Mouse (Mus musculus) heart, adult 2 months (tissue): ENCODE measurements at regions not wholly inside any gene's neighbourhood (a gene's known extent, or its start where the extent isn't known, plus 50 kb on each side); places are given as distances from the start of the nearest gene placed in this dataset.
A peak's percentile ranks its signal among the peaks of the same experiment; 100 is the strongest.

Experiments used
- DNase-seq, 2 experiments: peaks; one replicate each; pipeline ENCODE4 v3.0.0; 2021
- H3K27ac ChIP-seq: fragments of 200-600 bp; 2 replicates; pipeline ENCODE4 v1.8.1; 2022
- H3K27me3 ChIP-seq: fragments of 200-500 bp; 2 replicates; pipeline ENCODE4 v1.6.1; 2012; ENCODE audit warnings: mild to moderate bottlenecking, low read length, inconsistent platforms, mixed read lengths; ENCODE audit not compliant: control insufficient read depth, insufficient read depth
- H3K36me3 ChIP-seq: fragments of 200-500 bp; 2 replicates; pipeline ENCODE4 v1.6.1; 2012; ENCODE audit warnings: low read length, inconsistent platforms; ENCODE audit not compliant: control insufficient read depth, insufficient read depth
- H3K4me1 ChIP-seq: fragments of 200-500 bp; 2 replicates; pipeline ENCODE4 v1.6.1; 2011; ENCODE audit warnings: low read length; ENCODE audit not compliant: control insufficient read depth, insufficient read depth
- H3K4me3 ChIP-seq: fragments of 200-600 bp; 2 replicates; pipeline ENCODE4 v1.8.1; 2022
- H3K79me2 ChIP-seq: fragments of 200-500 bp; replicated peaks from 2 replicates; pipeline ENCODE4 v1.6.1; 2012; ENCODE audit warnings: mild to moderate bottlenecking, inconsistent platforms, low read length, moderate library complexity, mixed read lengths; ENCODE audit not compliant: control insufficient read depth, insufficient read depth
- H3K9ac ChIP-seq: fragments of 200-500 bp; 2 replicates; pipeline ENCODE4 v1.6.1; 2012; ENCODE audit warnings: low read depth, mild to moderate bottlenecking, control low read depth, inconsistent platforms, low read length, mixed read lengths
- CTCF ChIP-seq: fragments of 200-600 bp; IDR thresholded peaks from 2 replicates; pipeline ENCODE4 v1.8.1; 2022; ENCODE audit warnings: antibody characterized with exemption, mild to moderate bottlenecking, moderate library complexity
- EP300 ChIP-seq: fragments of 200-500 bp; IDR thresholded peaks from 2 replicates; pipeline ENCODE4 v1.6.1; 2011; ENCODE audit warnings: low read depth, low read length, control low read depth; ENCODE audit not compliant: insufficient read depth
- POLR2A ChIP-seq: fragments of 200-500 bp; IDR thresholded peaks from 2 replicates; pipeline ENCODE4 v1.6.1; 2011; ENCODE audit warnings: mild to moderate bottlenecking, low read depth, low read length, control low read depth; ENCODE audit not compliant: insufficient read depth
- whole genome bisulfite sequencing: fragments of 180-500 bp; shearing (Covaris S2); methylation state at CpG from one replicate; pipeline ENCODE4 v1.1.7; 2018; 5-methylcytosine and 5-hydroxymethylcytosine counted together
- intact Hi-C: fragments of 180-260 bp; cut with DNase I; formaldehyde crosslinking; loops from one replicate; pipeline ENCODE4 v1.15.1; 2025

DNA sequence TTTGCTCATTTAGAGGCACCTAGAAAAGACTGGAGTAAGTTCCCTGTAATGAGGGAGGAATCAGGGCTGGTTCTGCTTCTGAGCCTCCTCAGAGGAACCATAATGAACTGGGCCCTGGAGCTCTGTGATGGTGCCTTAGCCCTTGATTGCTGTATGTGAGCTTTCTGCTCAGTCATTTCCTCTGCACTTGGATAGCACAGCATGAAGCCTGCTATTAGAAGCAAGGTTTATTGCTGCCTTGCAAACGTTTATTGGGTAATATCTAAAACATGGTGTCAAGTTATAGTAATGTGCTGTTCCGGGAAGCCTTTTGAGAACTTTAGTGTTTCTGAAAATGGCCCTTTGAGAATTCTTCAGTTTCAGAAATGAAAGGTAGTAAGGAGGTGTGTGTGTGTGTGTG, 201.5 kb downstream of the Lyplal1 start:
- Histone ChIP-seq H3K27me3 (no peaks in the 10 kb centered on the region), H3K36me3 (no peaks in the 10 kb centered on the region), H3K4me3 (no peak overlapping the region), H3K79me2 (no peaks in the 10 kb centered on the region), H3K4me1 (no peaks in the 10 kb centered on the region), H3K9ac (no peak overlapping the region), H3K27ac (no peak overlapping the region)
- 61% methylated on average over 2 of the region's 2 CpGs for WGBS
- DNase-seq = no peak
- no peak for TF ChIP-seq EP300
- no peak for TF ChIP-seq CTCF
- no peak for TF ChIP-seq POLR2A
- intact Hi-C loops = no loop called here

DNA sequence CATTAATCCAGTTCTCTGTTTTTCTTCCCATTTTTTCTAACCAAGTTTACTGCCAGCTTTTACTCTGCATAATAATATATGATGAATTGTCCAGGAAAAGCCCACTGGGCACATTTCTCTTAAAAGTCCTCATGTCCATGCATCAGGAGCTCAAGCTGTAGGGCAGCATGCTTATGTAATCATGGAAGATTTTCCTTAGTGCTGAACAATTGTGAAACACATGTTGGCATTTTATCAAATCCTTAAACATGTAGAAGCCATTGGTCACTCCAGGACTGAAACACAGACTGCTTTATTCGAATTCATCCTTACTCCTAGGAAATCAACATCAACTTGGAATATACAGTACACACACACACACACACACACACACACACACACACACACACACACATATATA, 198.4 kb downstream of the Lyplal1 start:
- no peak for TF ChIP-seq POLR2A
- TF ChIP-seq CTCF = no peak
- no peak for TF ChIP-seq EP300
- H3K36me3 ChIP-seq = no peaks in the 10 kb centered on the region
- H3K4me1 ChIP-seq = no peaks in the 10 kb centered on the region
- DNase-seq = no peak
- no peak overlapping the region for H3K9ac ChIP-seq
- 71% methylated on average over 1 of the region's 1 CpGs for WGBS
- no peaks in the 10 kb centered on the region for H3K79me2 ChIP-seq
- H3K27me3 ChIP-seq = no peaks in the 10 kb centered on the region
- H3K27ac ChIP-seq = no peak overlapping the region
- intact Hi-C loops = no loop called here
- no peak overlapping the region for H3K4me3 ChIP-seq

- H3K27ac ChIP-seq = no peak overlapping the region
- H3K79me2 ChIP-seq = no peaks in the 10 kb centered on the region
- H3K9ac ChIP-seq = no peak overlapping the region
- H3K27me3 ChIP-seq = no peaks in the 10 kb centered on the region
- no peaks in the 10 kb centered on the region for H3K36me3 ChIP-seq
- no peak overlapping the region for H3K4me3 ChIP-seq
- WGBS = 66% methylated on average over 2 of the region's 2 CpGs
- no peak for DNase-seq
- no peaks in the 10 kb centered on the region for H3K4me1 ChIP-seq
- intact Hi-C loops = no loop called here
- TF ChIP-seq POLR2A (no peak), EP300 (no peak), CTCF (no peak)
Measured at GRCm38 (mm10) chr1:185923723-185924122, 193.4 kb downstream of the Lyplal1 start.

- no peak overlapping the region for H3K9ac ChIP-seq
- TF ChIP-seq POLR2A (no peak), EP300 (no peak), CTCF (no peak)
- no peaks in the 10 kb centered on the region for H3K27me3 ChIP-seq
- no peaks in the 10 kb centered on the region for H3K79me2 ChIP-seq
- no peaks in the 10 kb centered on the region for H3K36me3 ChIP-seq
- no peak overlapping the region for H3K4me3 ChIP-seq
- intact Hi-C loops = no loop called here
- 30% methylated on average over 2 of the region's 2 CpGs for WGBS
- H3K27ac ChIP-seq = no peak overlapping the region
- no peaks in the 10 kb centered on the region for H3K4me1 ChIP-seq
- DNase-seq = no peak
Measured at GRCm38 (mm10) chr1:185929000-185929399, 188.1 kb downstream of the Lyplal1 start.

DNA sequence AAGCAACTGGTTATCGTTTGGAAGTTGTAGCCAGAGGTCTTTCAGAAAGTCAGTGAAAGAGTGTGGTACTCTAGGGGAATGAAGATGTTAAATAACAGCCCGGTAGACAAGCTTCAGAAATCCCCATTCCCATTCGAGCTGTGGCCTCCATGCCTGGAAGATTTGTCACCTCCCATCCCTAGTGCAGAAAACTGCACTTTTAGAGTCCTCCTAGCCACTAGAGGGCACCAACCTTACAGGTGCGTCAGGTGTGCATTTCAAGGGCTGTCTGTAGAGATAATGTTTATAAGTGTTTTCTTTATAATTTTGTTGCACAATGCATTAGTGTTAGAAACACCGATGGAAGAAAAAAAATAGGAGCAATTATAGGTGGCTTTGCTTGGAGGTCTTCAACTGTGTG, 187.3 kb downstream of the Lyplal1 start:
- Histone ChIP-seq H3K4me1 (no peaks in the 10 kb centered on the region), H3K27ac (no peak overlapping the region), H3K9ac (no peak overlapping the region), H3K36me3 (no peaks in the 10 kb centered on the region), H3K27me3 (no peaks in the 10 kb centered on the region), H3K4me3 (no peak overlapping the region), H3K79me2 (no peaks in the 10 kb centered on the region)
- intact Hi-C loops = no loop called here
- no peak for DNase-seq
- WGBS = 64% methylated on average over 5 of the region's 5 CpGs
- no peak for TF ChIP-seq POLR2A
- TF ChIP-seq CTCF = peak; percentile 24

GRCm38 (mm10) chr1:185933623-185934022, 183.5 kb downstream of the Lyplal1 start:
- Histone ChIP-seq H3K27ac (no peak overlapping the region), H3K9ac (no peak overlapping the region), H3K4me1 (no peaks in the 10 kb centered on the region), H3K27me3 (no peaks in the 10 kb centered on the region), H3K4me3 (no peak overlapping the region), H3K36me3 (no peaks in the 10 kb centered on the region), H3K79me2 (no peaks in the 10 kb centered on the region)
- no peak for TF ChIP-seq POLR2A
- TF ChIP-seq EP300 = no peak
- no peak for TF ChIP-seq CTCF
- WGBS = 88% methylated on average over 3 of the region's 3 CpGs
- intact Hi-C loops = no loop called here
- DNase-seq = no peak

DNA sequence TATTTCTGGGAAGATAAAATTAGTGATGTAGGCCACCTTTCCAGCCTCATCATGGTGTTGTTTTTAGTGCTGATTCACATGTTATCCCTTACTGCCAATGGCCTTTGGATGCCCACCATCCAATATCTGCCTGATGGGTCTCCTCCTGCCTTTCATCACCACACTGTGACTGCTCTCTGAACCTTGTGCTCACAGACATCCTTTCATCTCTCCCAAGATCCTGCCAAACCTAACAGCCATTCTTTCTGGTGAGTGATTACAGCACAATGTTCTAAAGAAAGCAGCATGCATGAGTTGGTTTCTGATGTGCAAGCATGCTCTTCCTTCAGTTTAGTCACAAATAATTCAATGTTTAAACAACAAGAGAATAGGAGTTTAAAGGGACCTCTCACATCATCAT, 180.1 kb downstream of the Lyplal1 start:
- H3K79me2 ChIP-seq = no peaks in the 10 kb centered on the region
- H3K27me3 ChIP-seq = no peaks in the 10 kb centered on the region
- no peaks in the 10 kb centered on the region for H3K36me3 ChIP-seq
- no peak overlapping the region for H3K4me3 ChIP-seq
- no peak overlapping the region for H3K9ac ChIP-seq
- no peak for DNase-seq
- no peak for TF ChIP-seq EP300
- no peak for TF ChIP-seq POLR2A
- no peak for TF ChIP-seq CTCF
- no peaks in the 10 kb centered on the region for H3K4me1 ChIP-seq
- no peak overlapping the region for H3K27ac ChIP-seq
- intact Hi-C loops = no loop called here
